Comparison of ENCODE assay signal across 34 mouse cellular contexts in the genomic region with DNA sequence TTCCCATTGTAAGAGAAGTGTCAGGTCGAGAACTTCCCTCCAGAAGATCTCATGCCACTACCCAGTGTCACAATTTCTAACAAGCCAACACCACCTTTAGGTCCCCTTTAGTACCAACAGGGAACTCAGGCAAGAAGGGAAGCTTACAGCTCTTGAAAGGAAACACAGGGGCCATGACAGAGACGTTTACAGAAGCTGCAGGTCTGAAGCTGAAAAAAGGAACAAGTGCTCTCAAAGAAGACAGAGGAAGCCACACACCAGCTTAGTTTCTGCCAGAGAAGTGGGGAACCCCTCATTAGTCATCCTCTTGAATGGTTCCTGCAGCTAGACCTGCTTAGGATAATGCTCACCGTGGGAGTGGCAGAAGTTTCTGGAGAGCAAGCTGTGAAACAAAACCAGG. TPM values are rescaled to one million over a fixed set of nuclear protein-coding genes. Genes with fewer than 3 reads are reported as not detected.
DNase-seq lines count a peak whose midpoint lies in the region; ATAC-seq and TF ChIP-seq lines count a peak whose summit lies in the region.
"Had no signal": no experiment of that assay in that cellular context is flagged by ENCODE, and none has a peak within 500 bp of the region (broad histone marks: within the 10 kb centered on the region; RNA-seq: fewer than 3 reads in every experiment).

No protein-coding gene starts in this region.

- no peaks in the 10 kb centered on the region for H3K79me2 ChIP-seq in MEL (ENCODE audit: control insufficient read depth, insufficient read depth, low read length, poor library complexity)

- no peak for TF ChIP-seq EP300 in MEL (IDR thresholded peaks at IDR 0.05; ENCODE audit: low read depth in 1 of 2, low read length in 2 of 2)

- peaks cover 0 to 3% of the 10 kb centered on the region in 2 experiments; a peak in 2 of 4 replicates for H3K36me3 ChIP-seq in MEL (ENCODE audit: control insufficient read depth in 1 of 2, insufficient read depth in 2 of 2, low read length in 2 of 2)
- H3K36me3 ChIP-seq: intestine, embryonic 15.5 days; lung, embryonic 15.5 days had no signal

- H3K27ac ChIP-seq in MEL (ENCODE audit: control insufficient read depth, low read depth, low read length) = peak overlapping the region; percentile 54
- H3K27ac ChIP-seq: embryonic facial prominence, embryonic 13.5 days; hindbrain, embryonic 15.5 days; intestine, embryonic 15.5 days; liver, embryonic 14.5 days; lung, embryonic 15.5 days; midbrain, embryonic 12.5 days; neural tube, embryonic 12.5 days; stomach, postnatal 0 days had no signal

- TF ChIP-seq CTCF in MEL (IDR thresholded peaks at IDR 0.05 in 2 of 3, conservative IDR thresholded peaks at IDR 0.05 in 1 of 3; ENCODE audit: control insufficient read depth in 1 of 3, insufficient read depth in 1 of 3, low read depth in 2 of 3, low read length in 3 of 3, poor library complexity in 1 of 3, severe bottlenecking in 1 of 3) = no peak

- ATAC-seq in common myeloid progenitor, adult 5-6 weeks (replicated peaks; ENCODE audit: low read depth, poor library complexity, severe bottlenecking) = peak; percentile 81
- peak; percentile 69 for ATAC-seq in monocyte, adult 5-6 weeks (replicated peaks; ENCODE audit: insufficient number of reproducible peaks, low FRiP score, low TSS enrichment, poor library complexity, severe bottlenecking)
- ATAC-seq: forebrain, embryonic 14.5 days; intestine, embryonic 15.5 days; Patski had no signal

- no peak overlapping the region for H3K9ac ChIP-seq in MEL (ENCODE audit: control insufficient read depth, low read depth, low read length, poor library complexity, severe bottlenecking)
- H3K9ac ChIP-seq: embryonic facial prominence, embryonic 13.5 days; hindbrain, embryonic 15.5 days; intestine, embryonic 15.5 days; liver, embryonic 14.5 days; lung, embryonic 15.5 days; midbrain, embryonic 12.5 days; neural tube, embryonic 12.5 days had no signal

- TF ChIP-seq POLR2A in MEL (IDR thresholded peaks at IDR 0.05; ENCODE audit: control insufficient read depth in 1 of 2, insufficient read depth in 1 of 2, low read depth in 1 of 2, low read length in 2 of 2, poor library complexity in 1 of 2) = no peak

- H3K27me3 ChIP-seq in MEL (ENCODE audit: control insufficient read depth in 1 of 2, insufficient read depth in 2 of 2, low read length in 2 of 2) = no peaks in the 10 kb centered on the region
- H3K27me3 ChIP-seq: embryonic facial prominence, embryonic 13.5 days; hindbrain, embryonic 15.5 days; intestine, embryonic 15.5 days; lung, embryonic 15.5 days; midbrain, embryonic 12.5 days; neural tube, embryonic 12.5 days; Patski had no signal

- DNase-seq in lung, postnatal 36 days = peak; percentile 14
- no peak for DNase-seq in lung, postnatal 4 days
- peak; percentile 88 for DNase-seq in MEL (ENCODE audit: low read depth, low spot score)
- no peak for DNase-seq in urinary bladder, adult 18-20 months (ENCODE audit: low spot score in 2 of 2)
- DNase-seq in layer of hippocampus, adult 9-10 months (ENCODE audit: low spot score) = no peak
- DNase-seq in heart, adult 18-20 months = no peak
- DNase-seq: adrenal gland, postnatal 36 days; cerebellum, adult 18-20 months; cerebellum, postnatal 14 days; embryo, embryonic 11 days; heart, postnatal 36 days; kidney, adult 8-10 months; kidney, postnatal 14 days; retina, postnatal 1 day; right cerebral cortex, postnatal 4 days had no signal

- peaks cover 4 to 11% of the 10 kb centered on the region in 2 experiments; a peak in 2 of 4 replicates for H3K4me1 ChIP-seq in MEL (ENCODE audit: control insufficient read depth in 1 of 2, insufficient read depth in 2 of 2, low read length in 2 of 2)
- H3K4me1 ChIP-seq: embryonic facial prominence, embryonic 13.5 days; hindbrain, embryonic 15.5 days; intestine, embryonic 15.5 days; lung, embryonic 15.5 days had no signal

- H3K9me3 ChIP-seq in MEL (replicated peaks; ENCODE audit: insufficient read depth, low read length) = no peaks in the 10 kb centered on the region
- H3K9me3 ChIP-seq: embryonic facial prominence, embryonic 13.5 days; hindbrain, embryonic 15.5 days; intestine, embryonic 15.5 days; lung, embryonic 15.5 days; midbrain, embryonic 12.5 days; neural tube, embryonic 12.5 days had no signal

- no peak overlapping the region for H3K4me3 ChIP-seq in MEL (ENCODE audit: control insufficient read depth in 1 of 2, insufficient read depth in 1 of 2, low read depth in 2 of 2, low read length in 2 of 2)
- H3K4me3 ChIP-seq: embryonic facial prominence, embryonic 13.5 days; erythroblast, embryonic 14.5 days; hindbrain, embryonic 15.5 days; intestine, embryonic 15.5 days; lung, embryonic 15.5 days; midbrain, embryonic 12.5 days; neural tube, embryonic 12.5 days had no signal

- TF ChIP-seq RAD21 in MEL (IDR thresholded peaks at IDR 0.05; ENCODE audit: low read depth, low read length) = no peak

TF ChIP-seq in MEL, 35 proteins besides CTCF, POLR2A, EP300 and RAD21:
- TF ChIP-seq ZKSCAN1 (IDR thresholded peaks at IDR 0.05; ENCODE audit: low read depth, low read length) (no peak), MYB (IDR thresholded peaks at IDR 0.05; ENCODE audit: low read depth, low read length) (no peak), MAZ (IDR thresholded peaks at IDR 0.05; ENCODE audit: low read depth, low read length) (no peak), ELF1 (IDR thresholded peaks at IDR 0.05; ENCODE audit: low read depth, low read length) (no peak), CHD2 (IDR thresholded peaks at IDR 0.05; ENCODE audit: low read length) (no peak), MAFK (IDR thresholded peaks at IDR 0.05; ENCODE audit: borderline replicate concordance, low read depth, low read length) (no peak), RCOR1 (IDR thresholded peaks at IDR 0.05; ENCODE audit: low read depth, low read length) (no peak), KAT2A (conservative IDR thresholded peaks at IDR 0.05; ENCODE audit: low read depth, low read length) (no peak), UBTF (IDR thresholded peaks at IDR 0.05; ENCODE audit: borderline replicate concordance, insufficient read depth, low read depth, low read length) (no peak), TCF12 (IDR thresholded peaks at IDR 0.05; ENCODE audit: low read depth, low read length) (no peak)
TF ChIP-seq in MEL: peak in this region for 0.

RNA-seq across cellular contexts. Expression of gene Tcp11l1, which starts 24.7 kb away (rescaled TPM):
- 26.7 and 28.6 TPM in 2 replicates for total RNA-seq in MEL (2012; rRNA removed)
- 10 to 100 TPM in 1 of 2 experiments, not detected in 1; 22.1 TPM for polyA plus RNA-seq in MEL (2012; ENCODE audit: insufficient read depth in 1 of 2, insufficient read length in 2 of 2, low read depth in 1 of 2, low replicate concordance in 2 of 2, missing spikeins in 1 of 2)
- total RNA-seq in common myeloid progenitor, adult 5-6 weeks (2017) = 5.3 and 11.2 TPM in 2 replicates
- total RNA-seq in monocyte, adult 5-6 weeks (2017) = 2.6 to 5.0 TPM (median 3.4 TPM) in 3 replicates
- 1 to 10 TPM; 6.8 to 7.2 TPM for total RNA-seq in heart, adult 18-20 months (2021)

RNA-seq across cellular contexts. Expression of gene Pin1rt1, which starts 28.9 kb away (rescaled TPM):
- not detected in 2 replicates for total RNA-seq in MEL (2012; rRNA removed)
- polyA plus RNA-seq in MEL (2012; ENCODE audit: insufficient read depth in 1 of 2, insufficient read length in 2 of 2, low read depth in 1 of 2, low replicate concordance in 2 of 2, missing spikeins in 1 of 2) = under 1 TPM in 1 of 2 experiments, not detected in 1; 0.07 TPM
- not detected in 2 replicates for total RNA-seq in common myeloid progenitor, adult 5-6 weeks (2017)
- total RNA-seq in monocyte, adult 5-6 weeks (2017) = not detected in 3 replicates
- not detected for total RNA-seq in heart, adult 18-20 months (2021)
- total RNA-seq: adrenal gland, adult 18-20 months; adrenal gland, postnatal 36 days; gastrocnemius, adult 8-10 months; heart, postnatal 36 days; layer of hippocampus, adult 18-20 months; left cerebral cortex, postnatal 14 days had no signal
- polyA plus RNA-seq: embryonic facial prominence, embryonic 13.5 days; erythroblast, embryonic 14.5 days; forebrain, embryonic 14.5 days; frontal cortex, adult 2 months; heart, embryonic 14.5 days; intestine, embryonic 15.5 days; liver, embryonic 14.5 days; lung, embryonic 15.5 days; midbrain, embryonic 12.5 days; neural tube, embryonic 12.5 days; stomach, postnatal 0 days had no signal

RNA-seq across cellular contexts. Expression of gene Depdc7, which starts 55.4 kb away (rescaled TPM):
- total RNA-seq in MEL (2012; rRNA removed) = 7.1 and 8.0 TPM in 2 replicates
- 1 to 10 TPM in 1 of 2 experiments, not detected in 1; 8.6 TPM for polyA plus RNA-seq in MEL (2012; ENCODE audit: insufficient read depth in 1 of 2, insufficient read length in 2 of 2, low read depth in 1 of 2, low replicate concordance in 2 of 2, missing spikeins in 1 of 2)
- total RNA-seq in common myeloid progenitor, adult 5-6 weeks (2017) = 1.2 and 15.7 TPM in 2 replicates
- total RNA-seq in monocyte, adult 5-6 weeks (2017) = 0.75 to 3.1 TPM (median 0.87 TPM) in 3 replicates
- 1 to 10 TPM; 1.6 to 1.8 TPM for total RNA-seq in heart, adult 18-20 months (2021)
- polyA plus RNA-seq: erythroblast, embryonic 14.5 days had no signal

Comparison
In these comparisons a context has a peak if more than half of its experiments do, and no peak if none do; other contexts are left out.
1. DNase-seq: peak in lung, postnatal 36 days (single experiment) and MEL (single experiment); none in lung, postnatal 4 days (0 of 2), urinary bladder, adult 18-20 months (0 of 2), layer of hippocampus, adult 9-10 months (single experiment) and heart, adult 18-20 months (0 of 2).